Mouse (Mus musculus) spleen, adult 2 months (tissue): ENCODE measurements around the gene Ctbp1. TPM values are rescaled to one million over a fixed set of nuclear protein-coding genes. Genes with fewer than 3 reads are reported as not detected.

ENCODE experiments used
- DNase-seq, 2 experiments: peaks; one replicate each; pipeline versions ENCODE4 v3.0.0 to v3.0.0-alpha.2; 2012 to 2021; ENCODE audit warnings: low spot score in 2 of 2, low read depth in 1 of 2
- H3K27ac ChIP-seq: fragments of 200-500 bp; 2 replicates; pipeline ENCODE4 v1.5.1; 2012; ENCODE audit warnings: low read length, inconsistent platforms; ENCODE audit not compliant: insufficient read depth
- H3K27me3 ChIP-seq: fragments of 200-500 bp; 2 replicates; pipeline ENCODE4 v1.6.1; 2012; ENCODE audit warnings: mild to moderate bottlenecking, moderate library complexity, low read length, inconsistent platforms; ENCODE audit not compliant: control insufficient read depth, insufficient read depth
- H3K36me3 ChIP-seq: fragments of 200-500 bp; 2 replicates; pipeline ENCODE4 v1.6.1; 2012; ENCODE audit warnings: mild to moderate bottlenecking, low read length, inconsistent platforms; ENCODE audit not compliant: control insufficient read depth, insufficient read depth
- H3K4me1 ChIP-seq: fragments of 200-500 bp; 2 replicates; pipeline ENCODE4 v1.6.1; 2011; ENCODE audit warnings: inconsistent platforms; ENCODE audit not compliant: control insufficient read depth, insufficient read depth, insufficient read length
- H3K4me3 ChIP-seq: fragments of 200-500 bp; 2 replicates; pipeline ENCODE4 v1.5.1; 2011; ENCODE audit warnings: mild to moderate bottlenecking, inconsistent platforms; ENCODE audit not compliant: insufficient read depth, insufficient read length; ENCODE audit errors: extremely low read depth
- CTCF ChIP-seq: fragments of 200-500 bp; IDR thresholded peaks from 2 replicates; pipeline ENCODE4 v1.5.1; 2011; ENCODE audit warnings: mild to moderate bottlenecking, inconsistent platforms; ENCODE audit not compliant: insufficient read depth, insufficient read length, insufficient replicate concordance; ENCODE audit errors: extremely low read depth
- POLR2A ChIP-seq: fragments of 200-500 bp; IDR thresholded peaks from 2 replicates; pipeline ENCODE4 v1.6.1; 2011; ENCODE audit warnings: low read depth, low read length, inconsistent platforms
- WGBS: fragments of 180-500 bp; shearing (Covaris S2); methylation state at CpG from one replicate; pipeline ENCODE4 v1.1.7; 2018; 5-methylcytosine and 5-hydroxymethylcytosine counted together
- polyA plus RNA-seq: library from polyadenylated mRNA; depleted of rRNA; stranded (reverse); fragments of >200 nt; gene quantifications from 2 replicates; pipeline ENCODE4 v1.2.3, GENCODE M21; 2012

Gene Ctbp1
- polyA plus RNA-seq, 1 experiment = 346 TPM

- Histone ChIP-seq H3K27ac (no peak overlapping the region), H3K36me3 (no peaks in the 10 kb centered on the region), H3K4me1 (no peaks in the 10 kb centered on the region), H3K4me3 (no peak overlapping the region), H3K27me3 (no peaks in the 10 kb centered on the region)
- TF ChIP-seq CTCF = no peak
- no peak for TF ChIP-seq POLR2A
- WGBS = 84% methylated on average over 3 of the region's 3 CpGs
- DNase-seq = no peak
These were observed 57.1 kb downstream of the Ctbp1 start for GRCm38 (mm10) chr5:33217663-33218062.

GRCm38 (mm10) chr5:33214723-33215122 is 60.1 kb downstream of the Ctbp1 start:
- TF ChIP-seq CTCF = no peak
- TF ChIP-seq POLR2A = no peak
- Histone ChIP-seq H3K27me3 (no peaks in the 10 kb centered on the region), H3K36me3 (no peaks in the 10 kb centered on the region), H3K27ac (no peak overlapping the region), H3K4me3 (no peak overlapping the region), H3K4me1 (no peaks in the 10 kb centered on the region)
- WGBS = 79% methylated on average over 4 of the region's 4 CpGs
- DNase-seq = no peak

- no peak overlapping the region for H3K4me3 ChIP-seq
- H3K27ac ChIP-seq = no peak overlapping the region
- no peaks in the 10 kb centered on the region for H3K4me1 ChIP-seq
- no peak for DNase-seq
- H3K36me3 ChIP-seq = no peaks in the 10 kb centered on the region
- WGBS = 86% methylated on average over 5 of the region's 5 CpGs
- TF ChIP-seq CTCF (no peak), POLR2A (no peak)
- no peaks in the 10 kb centered on the region for H3K27me3 ChIP-seq
These were observed 63.5 kb downstream of the Ctbp1 start for GRCm38 (mm10) chr5:33211254-33211653.

GRCm38 (mm10) chr5:33210515-33210914 is 64.3 kb downstream of the Ctbp1 start:
- 70% methylated on average over 3 of the region's 3 CpGs for WGBS
- no peak overlapping the region for H3K4me3 ChIP-seq
- no peaks in the 10 kb centered on the region for H3K27me3 ChIP-seq
- H3K4me1 ChIP-seq = no peaks in the 10 kb centered on the region
- DNase-seq = no peak
- no peak overlapping the region for H3K27ac ChIP-seq
- no peak for TF ChIP-seq CTCF
- no peak for TF ChIP-seq POLR2A
- H3K36me3 ChIP-seq = no peaks in the 10 kb centered on the region

- DNase-seq = no peak
- no peak overlapping the region for H3K27ac ChIP-seq
- no peak for TF ChIP-seq POLR2A
- TF ChIP-seq CTCF = no peak
- 76% methylated on average over 14 of the region's 14 CpGs for WGBS
- H3K4me1 ChIP-seq = no peaks in the 10 kb centered on the region
- no peak overlapping the region for H3K4me3 ChIP-seq
- no peaks in the 10 kb centered on the region for H3K36me3 ChIP-seq
- H3K27me3 ChIP-seq = no peaks in the 10 kb centered on the region
These were observed 66.1 kb downstream of the Ctbp1 start for GRCm38 (mm10) chr5:33208533-33209245.

GRCm38 (mm10) chr5:33207136-33207535 is 67.7 kb downstream of the Ctbp1 start:
- Histone ChIP-seq H3K4me3 (no peak overlapping the region), H3K4me1 (no peaks in the 10 kb centered on the region), H3K27me3 (no peaks in the 10 kb centered on the region), H3K27ac (no peak overlapping the region), H3K36me3 (no peaks in the 10 kb centered on the region)
- DNase-seq = no peak
- no peak for TF ChIP-seq POLR2A
- WGBS = 77% methylated on average over 9 of the region's 9 CpGs

- no peak overlapping the region for H3K27ac ChIP-seq
- H3K4me1 ChIP-seq = no peaks in the 10 kb centered on the region
- H3K4me3 ChIP-seq = no peak overlapping the region
- TF ChIP-seq CTCF = no peak
- TF ChIP-seq POLR2A = no peak
- 83% methylated on average over 7 of the region's 7 CpGs for WGBS
- DNase-seq = no peak
- no peaks in the 10 kb centered on the region for H3K36me3 ChIP-seq
- no peaks in the 10 kb centered on the region for H3K27me3 ChIP-seq
These were observed 68.5 kb downstream of the Ctbp1 start for GRCm38 (mm10) chr5:33206328-33206727.
